Mouse (Mus musculus) midbrain, embryonic 10.5 days (tissue): ENCODE measurements at regions not wholly inside any gene's neighbourhood (a gene's known extent, or its start where the extent isn't known, plus 50 kb on each side); places are given as distances from the start of the nearest gene placed in this dataset.

Experiments used
- DNase-seq: peaks from one replicate; pipeline ENCODE4 v3.0.0-alpha.2; 2017; ENCODE audit warnings: low spot score
- H3K27ac ChIP-seq: fragments of 300-500 bp; sonication (generic); replicated peaks from 2 replicates; pipeline ENCODE4 v1.5.1; 2016; ENCODE audit warnings: mild to moderate bottlenecking
- H3K27me3 ChIP-seq: fragments of 300-500 bp; sonication (generic); 2 replicates; pipeline ENCODE4 v1.6.1; 2016; ENCODE audit warnings: low read depth, mild to moderate bottlenecking; ENCODE audit not compliant: poor library complexity, severe bottlenecking
- H3K36me3 ChIP-seq: fragments of 300-500 bp; sonication (generic); 2 replicates; pipeline ENCODE4 v1.6.1; 2016; ENCODE audit warnings: mild to moderate bottlenecking, moderate library complexity
- H3K4me1 ChIP-seq: fragments of 300-500 bp; sonication (generic); 2 replicates; pipeline ENCODE4 v1.6.1; 2016
- H3K4me3 ChIP-seq: fragments of 300-500 bp; sonication (generic); 2 replicates; pipeline ENCODE4 v1.5.1; 2016; ENCODE audit warnings: mild to moderate bottlenecking, moderate library complexity
- H3K9me3 ChIP-seq: fragments of 300-500 bp; sonication (generic); replicated peaks from 2 replicates; pipeline ENCODE4 v1.6.1; 2016; ENCODE audit warnings: mild to moderate bottlenecking
- WGBS: fragments of 180-500 bp; shearing (Covaris S2); methylation state at CpG from one replicate; pipeline ENCODE4 v1.1.7; 2016; 5-methylcytosine and 5-hydroxymethylcytosine counted together

DNA sequence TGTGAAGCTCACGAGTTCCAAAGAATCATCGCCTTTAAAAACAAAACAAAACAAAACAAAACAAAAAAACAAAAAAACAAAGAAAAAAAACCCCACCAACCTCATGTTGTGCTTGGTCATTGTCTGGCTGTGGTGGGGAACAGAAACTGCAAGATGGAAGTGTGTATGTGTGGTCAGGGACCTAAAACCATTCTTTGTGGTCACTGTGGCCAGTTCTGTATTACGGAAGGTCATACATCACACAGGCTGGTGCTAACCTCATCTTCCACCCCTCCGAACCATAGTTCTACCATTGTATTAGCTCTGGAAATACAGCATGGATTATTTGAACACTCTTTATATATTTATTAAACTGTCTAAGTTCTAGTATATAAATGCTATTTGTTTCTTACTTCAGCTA, 173.2 kb downstream of the Ndfip2 start:
- no peaks in the 10 kb centered on the region for H3K9me3 ChIP-seq
- H3K4me3 ChIP-seq, result no peak overlapping the region
- no peak for DNase-seq
- no peaks in the 10 kb centered on the region for H3K36me3 ChIP-seq
- peaks cover 6% of the 10 kb centered on the region; the same call in 1 of the 2 replicates for H3K27me3 ChIP-seq
- H3K4me1 ChIP-seq, result peaks cover 27% of the 10 kb centered on the region
- no peak overlapping the region for H3K27ac ChIP-seq
- WGBS, result 93% methylated on average over 4 of the region's 4 CpGs

DNA sequence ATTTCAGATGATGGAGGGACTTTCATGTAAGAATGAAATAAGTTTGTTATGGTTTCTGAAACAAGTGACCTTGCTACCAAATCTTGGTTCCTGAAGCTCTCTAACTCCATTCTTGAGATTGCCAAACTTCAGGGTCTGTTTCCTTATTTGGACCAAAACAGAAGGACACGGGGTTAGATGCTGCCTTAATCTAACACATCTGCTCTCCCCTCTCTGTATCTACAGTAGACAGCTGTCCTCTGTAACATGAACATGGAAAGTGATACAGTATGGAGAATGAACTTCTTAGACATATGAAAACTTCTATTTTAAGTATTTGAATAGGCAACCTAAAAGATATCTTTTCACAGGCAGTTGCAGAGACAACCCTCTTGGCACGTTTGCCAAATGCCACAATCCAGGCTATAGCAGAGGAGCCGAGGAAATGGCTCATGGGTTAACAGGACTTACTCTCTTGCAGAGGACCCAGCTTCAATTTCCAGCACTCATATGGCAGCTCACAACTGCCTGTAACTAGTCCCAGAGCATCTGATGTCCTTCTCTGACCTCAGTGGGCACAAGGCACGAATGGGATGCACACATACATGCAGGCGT, 171.4 kb downstream of the Ndfip2 start:
- Histone ChIP-seq H3K4me1 (peaks cover 27% of the 10 kb centered on the region), H3K27ac (no peak overlapping the region), H3K9me3 (no peaks in the 10 kb centered on the region), H3K36me3 (no peaks in the 10 kb centered on the region), H3K27me3 (peaks cover 6% of the 10 kb centered on the region; the same call in 1 of the 2 replicates), H3K4me3 (no peak overlapping the region)
- WGBS, result 85% methylated on average over 5 of the region's 5 CpGs
- no peak for DNase-seq

DNA sequence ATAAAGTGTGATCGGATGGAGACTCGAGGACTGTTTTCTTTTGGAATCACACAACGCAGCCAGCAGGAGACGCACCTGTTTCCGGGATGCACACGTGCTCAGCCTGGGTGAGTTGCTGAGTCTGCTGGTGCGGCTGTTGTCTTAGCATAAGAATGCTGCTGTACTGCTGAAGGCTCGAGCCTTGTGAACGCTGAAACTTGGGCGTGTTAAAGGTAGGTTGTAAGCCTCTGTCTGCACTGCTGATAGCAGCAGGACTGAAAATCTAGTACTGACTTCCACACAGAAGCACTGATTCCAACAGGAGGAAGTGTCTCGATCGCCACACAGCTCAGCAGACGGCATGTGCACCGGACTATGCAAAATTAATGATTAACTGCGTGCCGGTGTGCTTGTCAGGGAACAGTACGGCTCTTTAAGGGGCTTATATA, 169.1 kb downstream of the Ndfip2 start:
- 44% methylated on average over 17 of the region's 17 CpGs for WGBS
- no peak overlapping the region for H3K27ac ChIP-seq
- DNase-seq, result no peak

DNA sequence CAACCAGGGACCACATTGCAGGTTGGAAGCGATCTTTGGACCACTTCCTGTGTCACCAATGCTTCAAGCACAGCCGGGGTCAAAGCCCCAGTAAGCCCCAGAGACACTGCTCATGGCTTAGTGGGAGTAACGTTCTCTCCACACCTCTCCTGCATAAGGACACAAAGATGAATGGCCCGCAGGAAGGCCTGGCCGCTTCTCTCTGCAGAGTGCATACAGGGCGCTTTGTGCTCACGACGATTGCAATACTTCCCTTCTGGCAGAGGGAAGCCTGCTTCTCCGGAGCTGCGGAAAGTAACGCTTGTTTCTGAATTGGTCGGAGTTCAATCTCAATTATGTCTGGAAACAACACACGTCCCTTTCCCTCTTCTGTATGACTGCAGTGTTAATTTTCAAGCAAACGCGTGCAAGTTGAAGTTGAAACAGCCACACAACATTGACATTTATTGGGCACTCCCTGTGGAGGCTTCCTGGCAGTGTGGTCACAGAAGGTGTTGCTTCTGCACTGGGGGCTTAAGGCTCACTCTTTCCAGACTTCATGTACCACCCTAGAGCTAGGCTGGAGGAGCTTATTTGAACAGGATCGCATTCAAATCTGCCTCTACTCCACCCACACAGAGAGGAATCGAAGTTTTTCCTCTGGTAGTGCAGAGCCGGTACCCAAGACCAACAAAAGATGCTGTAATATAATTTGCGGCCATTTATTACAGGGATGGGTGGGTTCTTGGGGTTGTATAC, 168.4 kb downstream of the Ndfip2 start:
- Histone ChIP-seq H3K27me3 (peaks cover 6% of the 10 kb centered on the region; the same call in 1 of the 2 replicates), H3K27ac (no peak overlapping the region), H3K36me3 (no peaks in the 10 kb centered on the region), H3K4me1 (peaks cover 12% of the 10 kb centered on the region), H3K4me3 (no peak overlapping the region), H3K9me3 (no peaks in the 10 kb centered on the region)
- no peak for DNase-seq
- WGBS, result 82% methylated on average over 19 of the region's 19 CpGs

More for the DNA sequence above, 169.1 kb downstream of the Ndfip2 start:
- Histone ChIP-seq H3K9me3 (no peaks in the 10 kb centered on the region), H3K27me3 (peaks cover 6% of the 10 kb centered on the region; the same call in 1 of the 2 replicates), H3K36me3 (no peaks in the 10 kb centered on the region), H3K4me3 (no peak overlapping the region), H3K4me1 (peaks cover 20% of the 10 kb centered on the region)

DNA sequence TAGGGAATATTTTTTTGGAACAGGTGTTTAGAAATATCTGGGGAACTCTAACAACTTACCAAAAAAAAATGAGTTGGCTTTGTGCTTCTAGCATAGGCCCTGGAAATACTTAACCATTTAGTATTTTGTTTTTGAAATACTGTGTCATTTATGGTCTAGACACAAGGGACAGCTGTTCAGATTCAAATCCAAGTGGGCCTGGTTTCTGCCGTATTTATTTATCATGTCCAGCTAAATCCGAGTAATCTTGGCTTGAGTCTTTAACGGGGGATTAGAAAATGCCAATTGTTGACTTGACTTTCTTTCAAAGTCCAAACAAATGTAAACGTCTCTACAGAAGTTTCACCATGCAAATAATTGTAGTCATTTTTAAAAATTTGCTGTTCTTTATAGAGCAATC, 159.6 kb downstream of the Ndfip2 start:
- H3K4me1 ChIP-seq, result no peaks in the 10 kb centered on the region
- H3K36me3 ChIP-seq, result no peaks in the 10 kb centered on the region
- no peaks in the 10 kb centered on the region for H3K27me3 ChIP-seq
- H3K4me3 ChIP-seq, result no peak overlapping the region
- whole genome bisulfite sequencing, result 70% methylated on average over 4 of the region's 4 CpGs
- H3K27ac ChIP-seq, result no peak overlapping the region
- DNase-seq, result no peak
- H3K9me3 ChIP-seq, result no peaks in the 10 kb centered on the region

DNA sequence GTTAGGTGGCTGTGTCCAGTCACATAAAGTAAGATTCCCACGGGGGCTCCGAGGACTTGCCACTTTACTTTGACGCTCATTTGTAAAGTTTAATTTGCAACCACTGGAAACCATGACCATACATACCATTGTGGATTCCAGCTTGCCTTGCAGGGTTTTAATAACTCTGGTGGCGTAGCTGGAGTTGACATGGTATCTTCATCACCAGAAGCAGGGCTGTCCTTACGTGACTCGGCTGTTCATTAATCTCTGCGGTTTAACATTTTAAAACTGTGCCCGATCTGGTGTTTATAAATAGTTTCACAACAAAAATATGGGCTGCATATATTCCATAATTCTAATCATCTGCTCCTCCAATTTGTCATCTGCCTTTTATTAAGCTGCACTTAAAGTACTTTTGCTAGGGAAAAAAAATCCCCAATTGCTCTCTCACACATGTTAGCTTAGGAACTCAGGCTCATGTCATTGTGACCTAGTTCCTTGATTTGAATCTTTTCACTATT, 159.1 kb downstream of the Ndfip2 start:
- DNase-seq, result no peak
- H3K9me3 ChIP-seq, result no peaks in the 10 kb centered on the region
- H3K27ac ChIP-seq, result no peak overlapping the region
- 90% methylated on average over 8 of the region's 8 CpGs for WGBS
- H3K36me3 ChIP-seq, result no peaks in the 10 kb centered on the region
- no peak overlapping the region for H3K4me3 ChIP-seq
- no peaks in the 10 kb centered on the region for H3K4me1 ChIP-seq
- H3K27me3 ChIP-seq, result no peaks in the 10 kb centered on the region

DNA sequence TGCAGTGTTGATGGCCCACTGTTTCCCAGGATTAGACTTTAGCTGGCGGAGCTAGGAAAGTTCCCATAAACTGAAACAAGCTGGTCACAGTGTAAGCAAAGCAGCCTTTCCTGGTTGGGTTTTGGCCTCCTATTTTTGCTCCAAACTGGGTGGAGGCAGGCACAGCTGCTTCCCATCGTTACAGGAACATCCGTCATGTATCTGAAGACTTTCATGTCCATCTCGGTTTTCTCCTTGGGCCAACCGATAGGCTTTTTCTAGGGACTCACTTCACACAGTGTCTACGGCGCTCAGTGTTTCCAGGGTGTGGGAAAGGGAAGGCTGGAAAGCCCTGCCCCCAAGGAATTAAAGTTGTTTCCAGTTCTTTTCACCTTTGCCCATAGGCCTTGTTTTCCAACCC, 158.6 kb downstream of the Ndfip2 start:
- no peaks in the 10 kb centered on the region for H3K36me3 ChIP-seq
- H3K27me3 ChIP-seq, result no peaks in the 10 kb centered on the region
- no peak for DNase-seq
- H3K4me3 ChIP-seq, result no peak overlapping the region
- H3K27ac ChIP-seq, result no peak overlapping the region
- no peaks in the 10 kb centered on the region for H3K9me3 ChIP-seq
- WGBS, result 83% methylated on average over 7 of the region's 7 CpGs
- no peaks in the 10 kb centered on the region for H3K4me1 ChIP-seq

DNA sequence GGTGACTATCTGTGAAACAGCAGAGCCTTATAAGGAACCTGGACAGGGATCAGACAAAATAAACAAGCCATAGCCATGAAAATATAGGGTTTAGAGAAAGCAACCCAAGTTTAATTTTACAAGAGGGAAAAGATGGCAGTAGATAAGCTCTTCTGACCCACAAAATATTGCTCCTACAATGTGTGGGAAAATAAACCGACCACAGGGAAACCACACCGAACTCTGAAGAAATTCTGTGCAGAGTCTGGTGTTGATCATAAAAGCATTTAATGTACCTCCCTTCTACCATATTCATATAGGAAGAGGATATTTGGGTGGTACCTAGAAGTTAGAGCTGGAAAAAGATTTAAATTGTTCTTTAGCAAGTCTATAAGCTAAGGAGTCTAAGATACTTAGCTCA, 146.3 kb downstream of the Ndfip2 start:
- DNase-seq, result no peak
- H3K27ac ChIP-seq, result no peak overlapping the region
- no peaks in the 10 kb centered on the region for H3K4me1 ChIP-seq
- no peaks in the 10 kb centered on the region for H3K27me3 ChIP-seq
- H3K4me3 ChIP-seq, result no peak overlapping the region
- WGBS, result 87% methylated on average over 2 of the region's 2 CpGs
- no peaks in the 10 kb centered on the region for H3K36me3 ChIP-seq
- no peaks in the 10 kb centered on the region for H3K9me3 ChIP-seq

DNA sequence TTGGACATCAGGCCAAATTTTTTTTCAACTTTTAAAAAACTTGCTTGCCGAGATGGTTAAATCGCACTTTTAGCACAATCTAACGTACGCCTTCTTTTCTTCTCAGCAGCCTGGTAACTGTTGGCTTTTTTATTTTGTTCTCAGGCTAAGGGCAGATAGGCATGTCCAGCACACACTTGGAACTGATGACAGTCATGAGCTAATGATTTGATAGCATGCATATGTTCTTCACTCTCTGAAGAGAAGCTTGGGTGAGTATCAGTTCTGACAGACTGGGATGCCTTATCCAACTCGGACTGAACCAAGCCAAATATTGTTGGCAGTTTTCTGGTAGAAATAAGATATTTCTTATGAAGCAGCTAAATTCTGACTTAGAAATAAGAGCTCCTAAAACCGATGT, 145.9 kb downstream of the Ndfip2 start:
- DNase-seq, result no peak
- no peaks in the 10 kb centered on the region for H3K36me3 ChIP-seq
- WGBS, result 90% methylated on average over 6 of the region's 6 CpGs
- H3K9me3 ChIP-seq, result no peaks in the 10 kb centered on the region
- no peak overlapping the region for H3K4me3 ChIP-seq
- H3K4me1 ChIP-seq, result no peaks in the 10 kb centered on the region
- no peaks in the 10 kb centered on the region for H3K27me3 ChIP-seq
- H3K27ac ChIP-seq, result no peak overlapping the region

DNA sequence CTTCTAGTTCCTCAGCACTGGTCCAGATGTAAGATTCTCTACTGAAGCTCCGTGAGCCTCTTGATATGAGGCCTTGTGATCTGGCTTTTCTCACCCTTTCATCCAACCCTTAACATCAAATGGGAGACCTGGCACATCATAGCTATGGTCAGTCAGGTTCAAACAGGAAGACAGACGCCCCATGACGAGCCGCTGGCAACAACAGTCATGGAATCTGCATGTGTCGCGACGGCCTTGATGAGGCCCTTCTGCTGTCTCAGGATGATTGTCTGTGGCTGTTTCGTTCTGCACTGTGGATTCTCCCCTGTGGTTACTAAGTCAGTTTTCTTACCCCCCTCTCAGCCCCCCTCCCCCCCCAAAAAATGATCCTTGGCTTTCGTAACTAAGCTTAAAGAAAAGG, 144.9 kb downstream of the Ndfip2 start:
- H3K27me3 ChIP-seq, result no peaks in the 10 kb centered on the region
- no peak overlapping the region for H3K27ac ChIP-seq
- no peak overlapping the region for H3K4me3 ChIP-seq
- H3K36me3 ChIP-seq, result no peaks in the 10 kb centered on the region
- H3K9me3 ChIP-seq, result no peaks in the 10 kb centered on the region
- DNase-seq, result no peak
- WGBS, result 91% methylated on average over 9 of the region's 9 CpGs
- H3K4me1 ChIP-seq, result no peaks in the 10 kb centered on the region

DNA sequence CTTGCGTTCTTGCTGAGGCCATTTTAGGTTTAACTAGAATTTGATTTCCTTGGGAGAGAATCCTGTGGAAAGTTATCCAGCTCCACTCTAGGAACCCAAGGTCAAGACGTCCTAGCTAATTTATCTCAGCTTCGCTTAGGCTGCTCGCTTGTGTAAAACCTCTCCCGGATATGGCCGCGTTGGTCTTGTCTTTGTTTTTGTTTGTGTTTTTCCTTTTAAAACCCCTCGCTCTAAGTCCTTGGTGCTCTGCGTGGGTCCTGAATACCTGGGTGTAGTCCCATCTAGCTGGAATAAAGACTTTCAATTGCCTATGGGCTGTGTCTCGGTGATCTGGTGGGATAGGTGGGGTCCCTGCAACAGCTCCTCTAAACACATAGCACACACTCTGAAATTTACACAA, 144.2 kb downstream of the Ndfip2 start:
- H3K27me3 ChIP-seq, result no peaks in the 10 kb centered on the region
- H3K4me1 ChIP-seq, result no peaks in the 10 kb centered on the region; the same call in 1 of the 2 replicates
- no peak overlapping the region for H3K4me3 ChIP-seq
- H3K36me3 ChIP-seq, result no peaks in the 10 kb centered on the region
- no peaks in the 10 kb centered on the region for H3K9me3 ChIP-seq
- WGBS, result 95% methylated on average over 10 of the region's 10 CpGs
- no peak overlapping the region for H3K27ac ChIP-seq
- DNase-seq, result no peak

DNA sequence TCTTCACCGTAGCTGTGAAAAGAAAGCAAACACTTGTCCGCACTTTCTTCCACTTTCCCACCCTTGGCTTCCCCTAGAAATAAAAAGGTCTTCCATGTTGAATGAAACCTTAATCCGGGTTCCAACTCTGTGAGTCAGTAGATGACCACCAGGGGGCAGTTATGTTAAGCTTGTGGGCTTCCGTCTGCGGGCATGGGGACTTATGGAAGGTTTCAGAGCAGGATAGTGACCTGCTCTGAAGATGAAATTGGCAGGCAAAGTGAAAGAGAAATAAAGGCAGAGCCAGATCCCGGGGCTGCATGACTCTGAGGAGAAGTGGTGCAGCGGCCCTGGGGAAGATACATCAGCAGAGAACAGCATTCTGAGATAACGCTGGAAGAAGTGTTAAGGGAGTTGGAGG, 139.1 kb downstream of the Ndfip2 start:
- WGBS, result 34% methylated on average over 8 of the region's 8 CpGs
- no peak overlapping the region for H3K4me3 ChIP-seq
- no peaks in the 10 kb centered on the region for H3K36me3 ChIP-seq
- H3K27me3 ChIP-seq, result peaks cover 7% of the 10 kb centered on the region
- peak; percentile 72 for DNase-seq
- H3K27ac ChIP-seq, result 0 out of 2 replicates have a peak overlapping the region, but pooled peaks have one; percentile 61
- no peaks in the 10 kb centered on the region; the same call in 1 of the 2 replicates for H3K4me1 ChIP-seq
- no peaks in the 10 kb centered on the region for H3K9me3 ChIP-seq

DNA sequence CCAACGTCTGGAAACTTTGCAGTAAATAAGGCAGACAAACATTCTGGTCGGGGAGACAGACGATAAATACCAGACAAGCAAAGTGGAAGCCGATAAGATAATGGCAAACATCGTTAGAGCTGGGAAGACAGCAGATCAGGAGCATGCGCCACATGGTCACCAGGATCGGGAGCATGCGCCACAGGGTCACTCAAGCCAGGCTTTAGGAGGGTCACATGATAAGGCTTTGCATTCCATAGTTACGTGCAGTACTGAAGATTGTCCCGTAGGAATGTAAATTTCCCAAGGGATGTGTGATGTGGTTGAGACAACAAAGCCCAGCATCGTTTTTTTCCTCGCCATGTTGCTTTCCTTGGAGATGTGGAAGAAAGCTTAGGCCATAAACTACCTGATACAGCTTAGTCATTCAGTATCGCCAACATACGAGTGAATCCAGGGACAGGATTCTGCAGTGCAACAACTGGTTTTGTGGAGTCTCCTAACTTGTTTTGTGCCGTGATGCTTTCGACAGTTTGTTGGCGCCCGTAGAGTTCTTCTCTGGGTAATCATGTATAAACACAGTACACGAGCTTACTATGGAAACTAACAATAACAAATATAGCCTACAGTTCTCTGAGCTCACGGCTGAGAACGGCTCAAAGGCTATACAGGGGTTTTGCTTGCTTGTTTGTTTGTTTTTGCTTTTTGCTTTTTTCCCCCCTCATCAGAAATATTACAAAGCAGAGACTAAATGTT, 133.9 kb downstream of the Ndfip2 start:
- Histone ChIP-seq H3K4me1 (no peaks in the 10 kb centered on the region), H3K27me3 (peaks cover 7% of the 10 kb centered on the region), H3K4me3 (no peak overlapping the region), H3K27ac (no peak overlapping the region), H3K36me3 (no peaks in the 10 kb centered on the region), H3K9me3 (no peaks in the 10 kb centered on the region)
- DNase-seq, result no peak
- 95% methylated on average over 21 of the region's 21 CpGs for WGBS
